Mouse (Mus musculus): ENCODE measurements at regions not wholly inside any gene's neighbourhood (a gene's known extent, or its start where the extent isn't known, plus 50 kb on each side); places are given as distances from the start of the nearest gene placed in this dataset.
"Not testable (repeated sequence)": the region's sequence is repeated elsewhere in the genome, so short reads cannot be mapped to it uniquely, and the experiment has no call there.

DNA sequence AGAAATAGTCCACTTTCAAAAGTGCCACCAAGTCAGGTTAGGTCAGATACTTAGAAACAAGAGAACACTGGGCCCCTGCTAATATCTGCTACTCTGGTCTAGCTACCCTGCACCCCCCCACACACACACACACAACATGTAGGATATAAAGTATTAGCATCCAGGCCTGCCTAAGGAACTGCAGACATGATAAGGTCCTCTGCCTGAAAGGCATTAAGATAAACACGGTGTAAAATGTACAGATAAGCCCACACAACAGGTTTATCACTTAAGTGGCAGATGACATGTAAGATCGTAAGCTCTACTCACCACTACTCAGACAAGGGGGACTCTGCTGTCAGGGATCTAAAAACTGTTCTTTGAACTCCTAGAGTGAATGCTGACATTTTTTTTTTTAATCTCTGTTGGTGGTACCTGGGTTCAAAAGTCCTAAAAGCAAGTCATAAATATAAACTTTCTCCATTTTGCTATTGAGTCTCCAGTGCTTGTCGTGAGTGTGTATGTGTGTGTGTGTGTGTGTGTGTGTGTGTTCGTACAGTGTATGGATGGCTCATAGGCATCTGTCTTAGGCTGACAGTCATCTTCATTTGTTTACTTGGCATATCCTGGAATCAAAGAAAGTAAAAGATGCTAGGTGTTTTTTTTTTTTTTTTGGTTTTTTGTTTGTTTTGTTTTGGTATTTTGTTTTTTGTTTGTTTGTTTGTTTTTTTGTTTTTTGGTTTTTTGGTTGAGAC, 52.2 kb downstream of the Gm9817 start:
- DNase-seq (ENCODE audit: low spot score in 2 of 2) = no peak

DNA sequence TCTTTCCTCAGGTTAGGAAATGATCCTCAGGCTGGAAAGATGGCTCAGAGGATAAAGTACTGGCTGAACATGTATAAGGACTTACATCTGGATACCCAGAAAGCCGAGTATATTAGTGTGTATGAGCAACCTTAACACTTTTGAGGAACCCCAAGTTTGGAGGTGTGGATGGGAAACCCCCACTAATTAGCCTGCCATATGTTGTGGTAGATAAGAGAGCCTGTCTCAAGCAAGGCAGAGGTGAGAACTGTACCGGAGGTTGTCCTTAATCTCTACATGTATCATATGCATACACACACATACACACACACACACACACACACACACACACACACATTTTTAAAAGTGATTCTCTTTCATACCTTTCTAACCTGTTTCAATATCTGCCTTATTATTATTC, 62.1 kb downstream of the Gm9817 start:
- no peak for DNase-seq (ENCODE audit: low spot score in 2 of 2)

DNA sequence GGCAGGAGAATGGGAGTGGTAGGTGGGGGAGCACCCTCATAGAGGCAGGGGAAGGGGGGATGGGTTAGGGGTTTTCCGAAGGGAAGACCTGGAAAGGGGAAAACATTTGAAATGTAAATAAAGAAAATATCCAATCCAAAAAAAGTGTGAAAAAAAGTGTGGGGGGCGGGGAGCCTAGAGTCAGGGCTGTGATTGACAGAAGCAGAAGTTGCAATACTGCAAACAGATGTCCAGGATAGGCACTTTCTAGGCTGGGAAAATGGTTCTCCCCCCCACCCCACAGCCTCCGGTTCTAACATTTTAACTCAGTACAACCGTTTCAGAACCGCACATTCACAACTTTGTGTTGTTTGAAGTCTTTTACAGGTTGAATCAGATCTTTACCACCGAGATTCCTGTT, 66.6 kb downstream of the Gm9817 start:
- no peak for DNase-seq (ENCODE audit: low spot score in 2 of 2)

DNA sequence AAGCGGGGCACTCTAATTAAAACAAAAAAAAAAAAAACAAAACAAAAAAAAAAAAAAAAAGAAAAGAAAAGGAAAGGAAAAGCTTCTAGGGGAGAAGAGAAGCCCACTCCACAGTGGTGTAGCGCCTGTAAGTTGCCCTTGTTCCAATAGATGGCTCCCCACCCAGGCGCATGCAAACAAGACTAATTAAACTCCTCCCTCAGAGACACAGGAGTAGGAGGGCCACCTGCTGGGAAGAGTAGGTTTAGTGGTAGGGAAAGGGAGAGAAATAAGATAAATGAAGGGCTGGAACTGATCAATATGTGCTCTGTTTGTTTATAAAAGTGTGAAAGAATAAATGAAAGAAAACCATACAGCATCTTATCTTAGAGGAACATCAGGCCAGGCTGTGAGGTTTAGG, 77.7 kb downstream of the Gm9817 start:
- DNase-seq (ENCODE audit: low spot score in 2 of 2) = no peak

DNA sequence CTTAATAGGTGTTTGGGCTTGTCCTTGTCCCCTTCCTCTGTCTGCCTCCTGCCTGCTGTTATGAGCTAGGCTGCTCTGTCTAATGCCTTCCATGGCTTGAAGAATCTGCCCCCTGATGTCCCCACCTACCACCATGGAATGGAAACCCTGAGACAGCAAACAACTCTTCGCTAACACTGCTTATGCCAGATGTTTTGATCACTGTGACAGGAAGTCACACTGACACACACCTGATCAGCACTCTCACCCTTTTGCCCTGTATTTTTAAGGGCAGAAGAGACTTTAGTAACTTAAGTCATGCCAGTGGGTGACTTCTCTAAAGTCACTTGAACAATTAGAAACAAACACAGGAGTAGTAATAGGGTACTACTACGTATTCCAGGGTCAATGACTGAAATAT, 78.5 kb downstream of the Gm9817 start:
- no peak for DNase-seq (ENCODE audit: low spot score in 2 of 2)

DNA sequence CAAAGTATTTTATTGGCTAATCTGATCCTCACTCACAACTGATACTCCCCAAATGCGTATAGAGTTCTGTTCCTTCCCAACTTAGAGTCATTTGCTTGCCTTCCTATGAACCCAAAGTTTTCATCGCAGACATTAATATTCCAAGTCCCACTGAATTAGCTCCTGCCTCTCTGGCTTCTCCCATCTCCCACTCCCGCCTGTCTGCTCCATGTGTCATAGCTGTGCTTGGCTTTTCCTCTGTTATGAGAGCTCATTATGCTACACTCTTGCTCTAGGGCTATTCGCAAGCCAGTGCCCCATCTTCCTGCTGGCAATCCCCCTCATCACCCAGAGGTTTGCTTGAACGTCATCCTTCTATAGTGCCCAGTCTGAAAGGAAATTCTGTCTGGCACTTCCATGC, 81.8 kb downstream of the Gm9817 start:
- no peak for DNase-seq (ENCODE audit: low spot score in 2 of 2)

DNA sequence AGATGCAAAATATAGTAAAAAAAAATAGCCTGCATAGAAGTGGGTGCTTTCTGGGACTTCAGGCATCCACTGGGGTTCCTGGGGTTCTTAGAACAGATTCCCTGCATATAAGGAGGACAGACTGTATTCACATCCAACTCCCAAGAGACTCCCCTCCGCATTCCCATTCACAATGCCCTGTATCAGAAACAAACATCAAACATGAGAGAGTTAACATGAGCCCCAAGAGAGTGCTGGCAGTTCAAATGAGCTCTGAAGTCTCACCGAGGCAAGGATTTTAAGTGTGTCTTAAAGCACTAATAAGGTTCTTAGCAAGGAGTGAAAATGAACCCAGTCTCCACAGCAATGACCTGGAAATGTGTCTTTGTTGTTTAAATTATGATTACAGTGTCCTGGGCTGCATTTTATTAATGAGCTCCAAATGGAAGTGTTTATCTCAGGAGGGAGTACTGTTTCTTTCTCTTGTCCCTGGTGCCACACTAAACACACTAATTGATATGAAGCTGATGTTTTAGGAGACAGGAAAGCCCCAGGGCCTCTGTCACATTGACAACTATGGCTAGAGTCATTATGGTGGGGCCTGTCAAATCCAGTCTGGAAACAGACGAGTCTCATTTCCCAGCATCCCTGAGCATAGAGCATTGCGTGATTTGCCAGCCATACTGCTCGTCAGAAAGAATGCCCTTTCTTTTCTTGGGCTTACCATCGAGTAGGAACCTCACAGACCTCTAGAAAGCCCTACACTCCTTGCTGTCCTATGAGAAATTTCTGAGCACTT, 85.7 kb downstream of the Gm9817 start:
- no peak for DNase-seq (ENCODE audit: low spot score in 2 of 2)

DNA sequence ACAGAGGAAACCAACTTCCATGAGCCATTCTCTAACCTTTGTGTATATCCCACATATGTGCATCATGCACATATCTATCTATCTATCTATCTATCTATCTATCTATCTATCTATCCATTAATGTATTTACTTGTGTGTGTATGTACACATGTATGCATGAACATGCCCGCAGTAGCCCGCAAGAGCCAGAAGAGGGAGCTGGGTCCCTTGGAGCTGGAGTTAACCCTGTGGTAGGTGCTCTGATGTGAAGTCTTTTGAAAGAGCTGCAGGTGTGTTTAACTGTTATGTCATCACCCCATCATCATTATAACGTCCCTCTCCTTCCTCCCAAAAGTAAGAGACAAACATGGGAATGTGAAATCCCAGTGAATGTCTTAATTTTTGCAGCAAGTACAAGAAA, 86.7 kb downstream of the Gm9817 start:
- no peak for DNase-seq (ENCODE audit: low spot score in 2 of 2)

DNA sequence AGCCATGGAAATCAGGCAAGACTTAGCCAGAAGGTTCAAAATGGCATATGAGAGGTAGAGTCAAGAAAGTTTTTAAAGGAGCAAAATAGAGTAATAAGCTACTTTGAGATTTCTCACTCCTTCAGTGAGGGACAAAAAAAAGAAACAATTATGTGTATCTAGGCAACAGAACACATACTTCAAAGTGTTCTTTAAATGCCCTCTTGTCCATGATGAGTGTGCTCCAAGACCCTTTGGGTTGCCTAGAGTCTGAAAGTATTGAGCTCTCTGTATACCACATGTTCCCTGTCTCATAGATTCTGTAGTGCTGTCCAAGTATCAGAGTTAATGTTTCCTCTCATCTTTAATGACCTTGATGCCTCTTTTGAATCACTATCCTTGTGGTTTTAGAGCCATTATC, 91.2 kb downstream of the Gm9817 start:
- no peak for DNase-seq (ENCODE audit: low spot score in 2 of 2)

DNA sequence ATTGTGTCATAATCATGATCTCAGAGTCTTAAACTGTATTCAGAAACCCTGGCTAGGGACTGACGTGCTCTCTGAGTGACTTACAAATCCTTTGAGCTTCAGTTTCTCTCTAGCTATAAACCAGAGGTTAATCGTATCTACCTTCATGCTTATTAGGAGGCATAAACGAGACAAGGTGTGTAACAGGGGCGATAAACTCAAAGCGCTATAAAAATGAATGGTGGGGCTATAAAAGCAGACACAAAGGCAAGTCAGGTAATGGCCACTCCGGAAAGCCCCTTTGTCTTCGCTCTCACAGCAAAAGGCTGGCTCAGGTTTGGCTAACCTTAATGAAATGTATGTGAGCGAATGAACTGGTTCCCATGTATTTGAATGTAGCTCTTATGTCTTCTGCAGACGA, 94.6 kb downstream of the Gm9817 start:
- no peak for DNase-seq (ENCODE audit: low spot score in 2 of 2)

DNA sequence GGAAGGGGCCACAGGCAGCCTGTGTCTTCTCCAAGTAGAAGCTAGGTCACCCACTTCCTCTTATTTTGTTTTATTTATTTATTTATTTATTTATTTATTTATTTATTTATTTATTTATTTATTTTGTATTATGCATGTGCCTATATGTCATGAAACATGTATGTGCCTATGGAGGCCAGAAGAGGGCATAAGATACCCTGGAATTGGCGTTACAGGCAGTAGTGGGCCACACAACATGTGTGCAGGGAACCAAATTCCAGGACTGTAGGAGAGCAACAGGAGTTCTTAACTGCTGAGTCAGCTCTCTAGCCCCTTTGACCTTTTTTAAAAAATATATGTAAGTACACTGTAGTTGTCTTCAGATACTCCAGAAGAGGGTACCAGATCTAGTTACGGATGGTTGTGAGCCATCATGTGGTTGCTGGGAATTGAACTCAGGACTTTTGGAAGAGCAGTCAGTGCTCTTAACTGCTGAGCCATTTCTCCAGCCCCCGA, 97.3 kb downstream of the Gm9817 start:
- not testable (repeated sequence) for DNase-seq (ENCODE audit: low spot score in 2 of 2)

DNA sequence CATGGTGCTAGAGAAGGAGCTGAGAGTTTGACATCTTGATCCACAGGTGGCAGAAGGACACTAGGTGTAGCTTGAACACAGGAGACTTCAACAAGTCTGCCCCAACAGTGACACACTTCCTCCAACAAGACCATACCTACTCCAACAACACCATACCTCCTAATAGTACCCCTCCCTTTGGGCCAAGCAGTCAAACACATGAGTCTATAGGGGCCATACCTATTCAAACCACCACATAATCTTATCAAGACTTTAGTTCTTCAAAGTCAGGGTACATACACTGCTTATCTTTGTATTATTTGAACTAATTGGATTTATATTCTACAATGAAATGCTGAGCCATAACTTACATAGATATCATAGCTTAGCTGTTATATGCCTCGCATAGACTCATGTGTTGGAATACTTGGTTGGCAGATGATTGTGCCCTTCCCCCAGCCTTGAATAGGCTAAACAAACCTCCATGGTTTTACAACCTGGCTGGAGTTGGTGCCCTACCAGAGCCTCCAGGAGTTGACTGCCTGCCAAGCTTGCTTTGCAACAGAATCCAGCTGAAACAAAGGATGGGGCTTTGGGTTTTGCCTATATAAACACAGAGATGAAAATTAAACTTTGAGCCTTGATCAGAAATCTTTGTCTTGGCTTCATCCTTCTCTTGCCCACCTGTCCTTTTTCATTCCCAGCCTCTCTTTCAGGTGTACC, 103.2 kb downstream of the Gm9817 start:
- DNase-seq (ENCODE audit: low spot score in 2 of 2) = no peak

DNA sequence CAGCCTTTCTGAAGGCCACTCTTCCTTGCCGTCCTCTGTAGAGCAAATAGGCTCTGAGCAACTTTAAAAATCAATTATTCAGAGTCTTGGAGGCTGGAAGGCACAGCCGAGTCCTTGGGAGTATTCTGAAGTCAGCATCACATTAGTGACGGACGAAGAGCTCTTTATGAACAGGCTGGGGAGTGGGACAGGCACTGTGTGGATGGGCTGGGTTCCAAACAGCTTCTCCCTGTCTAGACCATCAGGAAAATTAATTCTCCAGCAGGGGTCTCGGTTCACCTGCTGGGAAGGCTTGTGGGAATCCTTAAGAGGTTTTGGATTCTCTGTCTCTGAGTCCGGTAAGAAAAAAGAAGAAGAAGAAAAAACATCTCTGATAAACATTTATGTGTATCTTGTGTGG, 110.9 kb downstream of the Gm9817 start:
- no peak for DNase-seq (ENCODE audit: low spot score in 2 of 2)

DNA sequence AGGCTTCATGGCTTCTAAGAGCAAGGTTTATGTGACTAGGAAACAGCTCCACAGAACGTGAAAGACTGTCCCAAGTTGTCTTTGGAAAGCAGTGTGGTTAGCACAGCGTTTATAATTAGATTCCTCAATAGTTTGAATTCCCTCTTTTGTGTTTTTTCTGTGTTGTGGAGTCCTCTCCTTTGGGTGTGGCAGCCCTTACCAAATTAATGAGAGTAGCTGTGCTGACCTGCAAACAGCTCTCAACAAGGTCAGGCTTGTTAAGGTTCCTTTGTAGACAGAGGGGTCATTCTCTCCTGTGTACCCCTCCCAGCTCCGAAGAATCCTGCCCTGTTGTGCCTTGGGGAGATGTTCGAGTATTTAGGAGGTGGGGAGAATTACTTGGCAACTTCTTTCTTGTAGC, 111.7 kb downstream of the Gm9817 start:
- no peak for DNase-seq (ENCODE audit: low spot score in 2 of 2)

DNA sequence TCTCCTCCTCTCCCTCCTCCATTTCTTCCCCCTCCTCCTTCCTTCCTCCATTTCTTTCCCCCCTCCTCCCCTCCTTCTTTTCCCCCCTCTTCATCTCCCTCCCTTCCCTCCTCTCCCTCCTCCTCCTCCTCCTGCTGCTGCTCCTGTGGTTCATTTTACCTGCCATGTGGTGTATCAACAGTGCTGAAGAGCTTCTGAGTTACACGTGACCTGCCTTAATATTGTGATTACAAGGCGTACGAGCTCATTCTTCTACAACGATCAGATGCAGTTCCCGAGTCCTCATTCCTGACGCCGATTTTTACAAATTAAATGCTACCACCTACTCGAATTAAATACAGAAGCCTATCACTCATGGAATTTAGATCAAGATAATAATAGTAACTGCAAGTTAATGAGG, 113.6 kb downstream of the Gm9817 start:
- DNase-seq (ENCODE audit: low spot score in 2 of 2) = peak in 1 of 2 experiments; percentile 4

DNA sequence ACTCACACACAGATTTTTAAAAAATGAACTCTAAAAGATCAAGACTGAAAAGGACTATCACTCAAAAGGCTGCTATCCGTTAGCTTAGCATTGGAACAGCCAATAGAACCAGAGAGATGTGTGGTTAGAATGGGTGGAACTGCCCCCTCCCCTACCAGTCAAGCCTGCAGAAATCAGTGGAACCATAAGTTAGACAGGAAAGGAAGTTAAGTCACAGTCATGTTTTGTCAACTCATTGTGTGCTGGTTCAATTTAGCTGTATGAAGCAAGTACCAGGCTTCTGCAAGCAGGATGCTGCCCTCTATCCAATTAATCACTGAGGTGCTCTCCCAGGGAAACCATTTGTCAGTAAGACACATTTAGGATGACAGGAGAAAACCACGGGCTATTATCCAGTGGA, 117.1 kb downstream of the Gm9817 start:
- DNase-seq (ENCODE audit: low spot score in 2 of 2) = no peak

DNA sequence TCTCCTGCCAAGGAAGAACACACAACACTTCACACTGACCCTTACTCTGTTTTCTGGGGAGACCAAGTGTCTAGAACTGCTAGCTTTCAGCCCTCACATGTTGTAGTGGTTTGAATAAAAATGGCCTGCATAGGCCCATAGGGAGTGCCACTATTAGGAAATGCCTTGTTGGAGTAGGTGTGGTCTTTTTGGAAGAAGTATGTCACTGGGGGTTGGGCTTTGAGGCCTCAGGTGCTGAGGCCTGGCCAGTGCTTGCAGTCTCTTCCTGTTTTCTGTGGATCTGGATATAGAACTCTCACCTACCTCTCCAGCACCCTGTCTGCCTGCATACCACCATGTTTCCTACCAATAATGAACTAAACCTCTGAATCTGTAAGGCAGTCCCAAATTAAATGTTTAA, 117.9 kb downstream of the Gm9817 start:
- DNase-seq (ENCODE audit: low spot score in 2 of 2) = no peak

DNA sequence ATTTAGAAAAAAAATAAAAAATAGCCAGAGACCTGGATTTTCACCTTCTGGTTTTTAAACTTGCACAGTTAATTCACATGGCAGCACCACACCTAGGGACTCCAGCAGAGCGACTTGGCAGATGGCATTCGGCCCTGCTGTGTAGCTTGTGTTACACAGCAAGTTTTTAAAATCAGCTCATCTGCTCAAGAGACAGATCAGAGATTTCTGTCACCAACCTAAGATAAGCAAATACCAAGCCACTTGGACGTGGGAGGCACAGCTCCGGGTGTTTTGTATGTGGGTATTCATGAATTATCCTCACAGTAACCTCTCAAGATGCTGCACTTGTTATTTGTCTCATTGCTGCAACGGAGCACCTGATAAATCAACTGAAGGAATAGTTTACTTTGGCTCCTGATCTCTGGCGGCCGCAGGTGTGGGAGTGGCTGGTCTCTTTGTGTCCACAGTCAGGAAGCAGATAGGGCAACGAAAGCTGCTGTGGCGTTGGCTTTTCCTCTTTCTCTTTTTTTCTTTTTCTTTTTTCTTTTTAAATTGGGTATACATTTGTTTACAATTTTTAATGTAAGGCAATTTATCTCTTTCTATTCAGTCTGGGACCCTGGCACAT, 122.1 kb downstream of the Gm9817 start:
- DNase-seq (ENCODE audit: low spot score in 2 of 2) = peak; percentile 27 to 48

DNA sequence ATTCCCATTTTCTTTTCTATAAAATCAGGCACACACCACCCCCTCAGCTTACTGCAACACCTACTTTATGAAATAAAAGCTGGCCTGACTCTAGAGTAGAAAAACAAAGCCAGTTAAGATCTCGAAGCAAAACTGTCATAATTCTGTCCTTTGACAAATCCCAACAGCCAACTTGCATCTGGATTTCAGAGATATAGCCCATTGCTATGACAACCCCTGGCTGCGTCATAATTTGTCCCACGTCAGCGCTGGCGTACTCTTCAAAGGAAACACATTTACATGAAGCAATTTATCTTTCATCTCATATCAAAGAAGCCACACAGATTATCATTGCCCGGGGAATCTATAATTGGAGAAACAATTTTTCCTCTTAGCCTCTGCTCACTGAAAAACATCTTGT, 126.4 kb downstream of the Gm9817 start:
- peak; percentile 51 to 58 for DNase-seq (ENCODE audit: low spot score in 2 of 2)

DNA sequence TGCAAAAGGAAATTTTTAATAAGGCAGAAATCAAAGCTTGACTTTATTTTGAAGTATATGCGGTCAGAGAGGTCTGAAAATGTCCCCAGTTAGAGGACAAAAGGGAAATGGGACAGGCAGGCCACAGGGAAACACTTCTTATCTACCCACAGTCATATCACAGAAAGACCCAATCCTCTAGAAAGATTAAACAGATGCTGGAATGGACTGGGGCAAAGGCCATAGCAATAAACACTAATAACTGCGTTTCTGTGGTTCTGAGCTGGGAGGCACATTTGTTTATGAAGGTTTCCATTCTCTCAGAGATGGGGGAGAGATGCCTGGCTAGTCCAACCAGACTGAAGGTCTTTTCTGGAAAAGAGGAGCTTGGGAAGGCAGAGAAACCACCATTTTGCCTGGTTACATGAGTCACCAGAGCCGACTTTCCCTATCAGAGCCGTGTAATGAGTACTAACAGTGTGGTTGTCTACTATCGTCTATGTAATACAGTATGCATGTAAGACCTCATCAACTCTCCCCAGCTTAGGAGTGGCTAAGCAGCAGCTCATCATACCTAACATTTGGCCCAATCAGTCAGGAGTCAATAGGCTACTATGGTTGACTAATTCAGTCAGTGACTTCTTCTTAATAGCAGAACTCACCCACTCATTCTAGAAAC, 130.2 kb downstream of the Gm9817 start:
- no peak for DNase-seq (ENCODE audit: low spot score in 2 of 2)

DNA sequence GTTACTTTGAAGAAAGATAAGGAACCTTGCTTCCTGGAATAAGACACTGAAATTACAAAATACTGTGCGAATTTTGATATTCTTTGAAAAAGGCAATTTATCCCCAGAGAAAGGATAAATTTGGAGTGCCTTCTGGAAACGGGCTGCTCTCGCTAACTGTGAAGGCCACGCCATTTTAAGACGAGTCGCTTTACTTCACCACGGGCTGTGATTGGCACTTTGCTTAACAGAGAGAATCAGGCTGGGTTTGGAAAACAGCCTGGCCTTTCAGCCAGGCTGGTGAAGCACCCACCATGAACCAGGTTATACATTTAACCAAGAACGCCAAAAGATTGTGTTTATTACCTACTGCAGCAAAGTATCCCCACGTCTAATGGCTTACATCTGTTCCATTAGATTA, 132.7 kb downstream of the Gm9817 start:
- DNase-seq (ENCODE audit: low spot score in 2 of 2) = no peak

Data from right cerebral cortex, adult 2 months (tissue).